Mouse (Mus musculus) MEL (cell line): ENCODE measurements around the gene Negr1. TPM values are rescaled to one million over a fixed set of nuclear protein-coding genes. Genes with fewer than 3 reads are reported as not detected.

Source experiments
- DNase-seq: peaks from one replicate; pipeline ENCODE4 v3.0.0; 2011; ENCODE audit warnings: low read depth, low spot score
- H3K27ac ChIP-seq: 2 replicates; pipeline ENCODE4 v1.5.1; 2012; ENCODE audit warnings: low read depth, mild to moderate bottlenecking, control low read depth, low read length, moderate library complexity; ENCODE audit not compliant: control insufficient read depth
- H3K27me3 ChIP-seq, 2 experiments: fragments of 150-350 bp in 1 of 2; sonication (generic) in 1 of 2; 2 replicates each; pipeline ENCODE4 v1.6.1; 2012; ENCODE audit warnings: low read length in 2 of 2, mild to moderate bottlenecking in 2 of 2, improper control_type of control experiment in 1 of 2, moderate library complexity in 1 of 2; ENCODE audit not compliant: insufficient read depth in 2 of 2, control insufficient read depth in 1 of 2
- H3K36me3 ChIP-seq, 2 experiments: 2 replicates each; pipeline ENCODE4 v1.6.1; 2012 to 2014; ENCODE audit warnings: low read length in 2 of 2, improper control_type of control experiment in 1 of 2, inconsistent platforms in 1 of 2, mild to moderate bottlenecking in 1 of 2; ENCODE audit not compliant: insufficient read depth in 2 of 2, control insufficient read depth in 1 of 2
- H3K4me1 ChIP-seq, 2 experiments: fragments of 150-350 bp in 1 of 2; sonication (generic) in 1 of 2; 2 replicates each; pipeline ENCODE4 v1.6.1; 2012; ENCODE audit warnings: low read length in 2 of 2, improper control_type of control experiment in 1 of 2, mild to moderate bottlenecking in 1 of 2; ENCODE audit not compliant: insufficient read depth in 2 of 2, control insufficient read depth in 1 of 2
- H3K4me3 ChIP-seq, 2 experiments: fragments of 150-350 bp in 1 of 2; sonication (generic) in 1 of 2; 2 replicates each; pipeline ENCODE4 v1.5.1; 2012; ENCODE audit warnings: low read depth in 2 of 2, low read length in 2 of 2, mild to moderate bottlenecking in 2 of 2, moderate library complexity in 2 of 2, control low read depth in 1 of 2, improper control_type of control experiment in 1 of 2; ENCODE audit not compliant: control insufficient read depth in 1 of 2, insufficient read depth in 1 of 2
- H3K79me2 ChIP-seq: 2 replicates; pipeline ENCODE4 v1.6.1; 2012; ENCODE audit warnings: mild to moderate bottlenecking, low read length, moderate library complexity; ENCODE audit not compliant: control insufficient read depth, poor library complexity, insufficient read depth
- H3K9ac ChIP-seq: 2 replicates; pipeline ENCODE4 v1.6.1; 2012; ENCODE audit warnings: low read depth, mild to moderate bottlenecking, control low read depth, low read length, moderate library complexity; ENCODE audit not compliant: control insufficient read depth, poor library complexity, severe bottlenecking
- H3K9me3 ChIP-seq: fragments of 150-350 bp; sonication (generic); replicated peaks from 2 replicates; pipeline ENCODE4 v1.6.1; 2012; ENCODE audit warnings: mild to moderate bottlenecking, low read length, improper control_type of control experiment, moderate library complexity; ENCODE audit not compliant: insufficient read depth
- BHLHE40 ChIP-seq: IDR thresholded peaks from 2 replicates; pipeline ENCODE4 v1.6.1; 2012; ENCODE audit warnings: low read depth, mild to moderate bottlenecking, inconsistent platforms, low read length, improper control_type of control experiment, borderline replicate concordance
- CHD1 ChIP-seq: IDR thresholded peaks from 2 replicates; pipeline ENCODE4 v1.6.1; 2012; ENCODE audit warnings: low read depth, mild to moderate bottlenecking, inconsistent platforms, low read length, improper control_type of control experiment
- E2F4 ChIP-seq: IDR thresholded peaks from 2 replicates; pipeline ENCODE4 v1.6.1; 2011; ENCODE audit warnings: low read depth, low read length, improper control_type of control experiment, borderline replicate concordance
- GATA1 ChIP-seq: IDR thresholded peaks from 2 replicates; pipeline ENCODE4 v1.6.1; 2011; ENCODE audit warnings: low read depth, low read length, improper control_type of control experiment
- HCFC1 ChIP-seq: IDR thresholded peaks from 2 replicates; pipeline ENCODE4 v1.6.1; 2012; ENCODE audit warnings: low read depth, mild to moderate bottlenecking, inconsistent platforms, low read length, improper control_type of control experiment, moderate library complexity
- MAFK ChIP-seq: IDR thresholded peaks from 2 replicates; pipeline ENCODE4 v1.6.1; 2011; ENCODE audit warnings: low read depth, mild to moderate bottlenecking, low read length, improper control_type of control experiment, borderline replicate concordance
- MAZ ChIP-seq: IDR thresholded peaks from 2 replicates; pipeline ENCODE4 v1.6.1; 2012; ENCODE audit warnings: low read depth, mild to moderate bottlenecking, inconsistent platforms, low read length, improper control_type of control experiment
- MYB ChIP-seq: IDR thresholded peaks from 2 replicates; pipeline ENCODE4 v1.6.1; 2011; ENCODE audit warnings: mild to moderate bottlenecking, low read depth, low read length, improper control_type of control experiment
- MYC ChIP-seq: IDR thresholded peaks from 2 replicates; pipeline ENCODE4 v1.6.1; 2011; ENCODE audit warnings: low read depth, mild to moderate bottlenecking, low read length, improper control_type of control experiment, moderate library complexity
- SIN3A ChIP-seq: IDR thresholded peaks from 2 replicates; pipeline ENCODE4 v1.6.1; 2012; ENCODE audit warnings: low read length, improper control_type of control experiment, inconsistent platforms
- TAL1 ChIP-seq: IDR thresholded peaks from 2 replicates; pipeline ENCODE4 v1.6.1; 2012; ENCODE audit warnings: mild to moderate bottlenecking, inconsistent platforms, low read length, moderate library complexity, mixed read lengths
- TBP ChIP-seq: IDR thresholded peaks from 2 replicates; pipeline ENCODE4 v1.8.0; 2011; ENCODE audit warnings: low read depth, low read length, improper control_type of control experiment
- TCF12 ChIP-seq: IDR thresholded peaks from 2 replicates; pipeline ENCODE4 v1.6.1; 2014; ENCODE audit warnings: low read depth, mild to moderate bottlenecking, inconsistent platforms, low read length, improper control_type of control experiment, moderate library complexity
- USF2 ChIP-seq, 2 experiments: IDR thresholded peaks; 2 replicates each; pipeline ENCODE4 v1.6.1; 2011 to 2012; ENCODE audit warnings: improper control_type of control experiment in 2 of 2, low read length in 2 of 2, borderline replicate concordance in 1 of 2, inconsistent platforms in 1 of 2, low read depth in 1 of 2, mild to moderate bottlenecking in 1 of 2; ENCODE audit not compliant: insufficient read depth in 1 of 2
- ZC3H11A ChIP-seq: IDR thresholded peaks from 2 replicates; pipeline ENCODE4 v1.6.1; 2012; ENCODE audit warnings: low read depth, mild to moderate bottlenecking, inconsistent platforms, low read length, improper control_type of control experiment
- ZMIZ1 ChIP-seq: IDR thresholded peaks from 2 replicates; pipeline ENCODE4 v1.6.1; 2012; ENCODE audit warnings: low read depth, mild to moderate bottlenecking, inconsistent platforms, low read length, improper control_type of control experiment, moderate library complexity
- ZNF384 ChIP-seq: IDR thresholded peaks from 2 replicates; pipeline ENCODE4 v1.6.1; 2012; ENCODE audit warnings: low read depth, mild to moderate bottlenecking, inconsistent platforms, low read length, improper control_type of control experiment
- polyA plus RNA-seq, 2 experiments: library from polyadenylated mRNA; stranded (reverse) in 1 of 2; unstranded in 1 of 2; fragments of >175 nt in 1 of 2; fragments of >200 nt in 1 of 2; gene quantifications; 2 replicates each; pipeline versions ENCODE4 v1.2.1 to v1.2.4; 2012; ENCODE audit warnings: low replicate concordance in 2 of 2, low read depth in 1 of 2; ENCODE audit not compliant: insufficient read length in 2 of 2, insufficient read depth in 1 of 2, missing spikeins in 1 of 2
- total RNA-seq: library from RNA; depleted of rRNA; stranded (reverse); fragments of 300-350 nt; gene quantifications from 2 replicates; pipeline ENCODE4 v1.2.3, GENCODE M21; 2012

Gene Negr1
- total and polyA plus RNA-seq, 3 experiments = not detected

GRCm38 (mm10) chr3:156794610-156795009, 233.0 kb downstream of the Negr1 start:
- DNase-seq = no peak
- H3K9ac ChIP-seq = no peak overlapping the region
- H3K36me3 ChIP-seq = no peaks in the 10 kb centered on the region
- H3K27me3 ChIP-seq = no peaks in the 10 kb centered on the region
- TF ChIP-seq TAL1 = no peak
- no peak for TF ChIP-seq BHLHE40
- TF ChIP-seq SIN3A = no peak
- no peak for TF ChIP-seq MAZ
- TF ChIP-seq TCF12 = no peak
- TF ChIP-seq CHD1 = no peak
- H3K79me2 ChIP-seq = no peaks in the 10 kb centered on the region
- H3K27ac ChIP-seq = no peak overlapping the region
- H3K4me3 ChIP-seq = no peak overlapping the region
- no peaks in the 10 kb centered on the region for H3K9me3 ChIP-seq
- no peaks in the 10 kb centered on the region for H3K4me1 ChIP-seq

- no peak overlapping the region for H3K27ac ChIP-seq
- no peaks in the 10 kb centered on the region for H3K79me2 ChIP-seq
- no peak overlapping the region for H3K9ac ChIP-seq
- H3K36me3 ChIP-seq = no peaks in the 10 kb centered on the region
- H3K4me1 ChIP-seq = no peaks in the 10 kb centered on the region
- H3K27me3 ChIP-seq = no peaks in the 10 kb centered on the region
- no peak for DNase-seq
- no peak overlapping the region for H3K4me3 ChIP-seq
- no peak for TF ChIP-seq BHLHE40
- TF ChIP-seq MYB = no peak
- no peak for TF ChIP-seq ZNF384
- TF ChIP-seq MAZ = no peak
- TF ChIP-seq ZC3H11A = no peak
- TF ChIP-seq TBP = no peak
- TF ChIP-seq GATA1 = no peak
- no peak for TF ChIP-seq MYC
- no peak for TF ChIP-seq USF2 (IDR thresholded peaks at IDR 0.05; ENCODE audit: borderline replicate concordance in 1 of 2, insufficient read depth in 1 of 2, low read depth in 1 of 2, low read length in 2 of 2)
- no peak for TF ChIP-seq HCFC1
- no peak for TF ChIP-seq MAFK
- no peak for TF ChIP-seq E2F4
- TF ChIP-seq ZMIZ1 = no peak
- H3K9me3 ChIP-seq = no peaks in the 10 kb centered on the region
Measured at GRCm38 (mm10) chr3:156796061-156796691, 234.6 kb downstream of the Negr1 start.
